Mouse (Mus musculus) heart, embryonic 16.5 days (tissue): ENCODE measurements around the gene Syt9. TPM values are rescaled to one million over a fixed set of nuclear protein-coding genes. Genes with fewer than 3 reads are reported as not detected.
"Not testable (repeated sequence)": the region's sequence is repeated elsewhere in the genome, so short reads cannot be mapped to it uniquely, and the experiment has no call there.

Experiments used
- ATAC-seq: fragments of 200-750 bp; cut with Nextera tagmentation; replicated peaks from 2 replicates; pipeline ENCODE4 v1.8.0; 2017; ENCODE audit warnings: moderate number of reproducible peaks; ENCODE audit not compliant: insufficient read depth, low FRiP score; ENCODE audit errors: extremely low read depth
- H3K27ac ChIP-seq: fragments of 300-500 bp; sonication (generic); 2 replicates; pipeline ENCODE4 v1.5.1; 2014; ENCODE audit warnings: mild to moderate bottlenecking, low read length, control low read depth, moderate library complexity
- H3K27me3 ChIP-seq: fragments of 300-500 bp; sonication (generic); 2 replicates; pipeline ENCODE4 v1.6.1; 2014; ENCODE audit warnings: low read length, mixed read lengths; ENCODE audit not compliant: control insufficient read depth, insufficient read depth
- H3K36me3 ChIP-seq: fragments of 300-500 bp; sonication (generic); 2 replicates; pipeline ENCODE4 v1.6.1; 2014; ENCODE audit not compliant: control insufficient read depth, insufficient read depth
- H3K4me1 ChIP-seq: fragments of 300-500 bp; sonication (generic); 2 replicates; pipeline ENCODE4 v1.6.1; 2014; ENCODE audit warnings: low read length, mixed read lengths; ENCODE audit not compliant: control insufficient read depth, insufficient read depth
- H3K4me2 ChIP-seq: fragments of 300-500 bp; sonication (generic); 2 replicates; pipeline ENCODE4 v1.6.1; 2014; ENCODE audit warnings: low read depth, mild to moderate bottlenecking, control low read depth, low read length
- H3K4me3 ChIP-seq: fragments of 300-500 bp; sonication (generic); 2 replicates; pipeline ENCODE4 v1.5.1; 2014; ENCODE audit warnings: mild to moderate bottlenecking, control low read depth, low read length
- H3K9ac ChIP-seq: fragments of 300-500 bp; sonication (generic); 2 replicates; pipeline ENCODE4 v1.6.1; 2014; ENCODE audit warnings: low read length, control low read depth
- H3K9me3 ChIP-seq: fragments of 300-500 bp; sonication (generic); replicated peaks from 2 replicates; pipeline ENCODE4 v1.6.1; 2016; ENCODE audit warnings: low read length; ENCODE audit not compliant: control insufficient read depth
- WGBS: fragments of 180-500 bp; shearing (Covaris S2); extraction: QIAGEN DNeasy Blood & Tissue Kit; methylation state at CpG from one replicate; pipeline ENCODE4 v1.1.7; 2014; 5-methylcytosine and 5-hydroxymethylcytosine counted together
- polyA plus RNA-seq: library from polyadenylated mRNA; unstranded; fragments of >200 nt; fragmentation: Nextera tagmentation; extraction: Ambion mirVana; gene quantifications from 2 replicates; pipeline ENCODE4 v1.2.1, GENCODE M21; 2015

Syt9 gene
- polyA plus RNA-seq, 1 experiment from 2014 or later = 0.33 TPM

DNA sequence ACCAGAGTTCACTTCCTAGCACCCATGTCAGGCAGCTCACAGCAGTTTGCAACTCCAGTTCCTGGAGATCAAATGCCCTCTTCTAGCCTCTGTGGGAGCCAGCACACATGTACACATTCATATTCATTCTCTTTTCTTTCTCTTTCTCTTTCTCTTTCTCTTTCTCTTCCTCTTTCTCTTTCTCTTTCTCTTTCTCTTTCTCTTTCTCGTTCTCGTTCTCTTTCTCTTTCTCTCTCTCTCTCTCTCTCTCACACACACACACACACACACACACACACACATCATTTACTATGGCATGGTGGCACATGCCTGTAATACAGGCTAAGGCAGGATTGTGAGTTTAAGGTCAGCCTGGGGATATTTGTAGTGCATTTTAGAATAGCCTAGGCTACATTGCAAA lies 115.2 kb downstream of the Syt9 start:
- H3K27me3 ChIP-seq, H3K4me2 ChIP-seq, H3K9me3 ChIP-seq, H3K36me3 ChIP-seq, H3K27ac ChIP-seq, H3K4me1 ChIP-seq, H3K4me3 ChIP-seq, H3K9ac ChIP-seq, ATAC-seq: not testable (repeated sequence)
- 73% methylated on average over 2 of the region's 2 CpGs for WGBS

DNA sequence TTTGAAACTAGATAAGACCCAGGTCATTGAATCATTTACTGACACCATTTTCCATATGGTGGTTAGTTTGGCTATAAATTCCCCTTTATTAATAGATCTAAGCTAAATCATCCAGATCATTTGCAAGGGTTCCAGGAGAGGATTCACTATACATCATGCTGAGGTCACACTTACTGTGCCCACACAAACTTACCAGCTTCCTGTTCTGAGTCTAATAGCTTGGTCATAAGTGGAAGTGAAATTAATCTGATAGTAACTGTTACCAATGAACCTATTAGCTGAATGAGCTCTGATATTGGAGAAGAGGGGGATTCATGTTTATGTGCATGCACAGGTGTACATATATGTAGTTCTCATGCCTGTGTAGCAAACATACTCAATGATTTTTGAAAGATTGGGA lies 124.9 kb downstream of the Syt9 start:
- H3K27me3 ChIP-seq = no peaks in the 10 kb centered on the region
- ATAC-seq = no peak
- H3K36me3 ChIP-seq = no peaks in the 10 kb centered on the region
- H3K4me2 ChIP-seq = no peak overlapping the region
- H3K9ac ChIP-seq = no peak overlapping the region
- H3K9me3 ChIP-seq = no peaks in the 10 kb centered on the region
- H3K27ac ChIP-seq = no peak overlapping the region
- no peaks in the 10 kb centered on the region for H3K4me1 ChIP-seq
- H3K4me3 ChIP-seq = no peak overlapping the region

DNA sequence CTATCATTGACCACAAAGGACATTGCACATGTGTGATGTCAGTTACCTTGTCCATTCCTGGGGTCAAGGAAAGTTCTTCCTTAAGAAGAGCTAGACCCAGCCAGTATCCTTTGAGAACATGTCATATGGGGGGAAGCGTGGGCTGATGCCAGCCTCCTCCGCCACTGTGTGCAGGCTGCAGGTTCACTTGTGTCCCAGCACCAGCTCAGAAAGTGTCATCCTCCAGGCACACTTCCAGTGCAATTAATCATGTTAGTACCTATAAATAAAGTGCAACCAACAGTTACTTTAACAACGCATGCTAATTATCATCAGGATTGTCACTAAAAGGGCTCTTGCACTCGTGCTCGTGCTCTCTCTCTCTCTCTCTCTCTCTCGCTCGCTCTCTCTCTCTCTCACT lies 126.4 kb downstream of the Syt9 start:
- no peak overlapping the region for H3K27ac ChIP-seq

DNA sequence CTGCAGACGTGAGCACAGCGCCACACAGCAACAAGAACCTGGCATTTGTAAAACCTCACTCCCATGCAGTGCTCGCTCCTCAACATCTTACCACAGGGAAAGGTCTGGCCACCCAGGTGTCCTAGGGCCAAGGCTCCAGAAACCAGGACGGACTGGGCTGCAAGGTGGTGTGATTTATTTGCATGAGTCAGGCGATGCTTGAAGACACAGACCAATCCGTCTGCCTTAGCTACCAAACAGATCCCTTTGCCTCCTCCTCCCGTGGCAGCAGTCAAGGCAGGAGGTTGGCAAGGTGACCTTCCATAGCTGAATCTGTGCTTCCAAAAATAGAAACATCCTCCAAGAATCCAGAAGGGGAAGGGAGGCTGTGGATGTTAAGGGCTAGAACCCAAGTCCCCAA lies 130.1 kb downstream of the Syt9 start:
- Histone ChIP-seq H3K4me2 (no peak overlapping the region), H3K4me3 (no peak overlapping the region), H3K27me3 (no peaks in the 10 kb centered on the region), H3K9ac (no peak overlapping the region), H3K9me3 (no peaks in the 10 kb centered on the region), H3K27ac (no peak overlapping the region), H3K4me1 (no peaks in the 10 kb centered on the region), H3K36me3 (no peaks in the 10 kb centered on the region)
- ATAC-seq = no peak
- WGBS = 63% methylated on average over 7 of the region's 7 CpGs

More for the DNA sequence above, 126.4 kb downstream of the Syt9 start:
- Histone ChIP-seq H3K4me1 (no peaks in the 10 kb centered on the region), H3K9me3 (no peaks in the 10 kb centered on the region), H3K9ac (no peak overlapping the region), H3K27me3 (no peaks in the 10 kb centered on the region), H3K4me2 (no peak overlapping the region), H3K4me3 (no peak overlapping the region), H3K36me3 (no peaks in the 10 kb centered on the region)
- ATAC-seq = no peak
- WGBS = 77% methylated on average over 7 of the region's 7 CpGs

DNA sequence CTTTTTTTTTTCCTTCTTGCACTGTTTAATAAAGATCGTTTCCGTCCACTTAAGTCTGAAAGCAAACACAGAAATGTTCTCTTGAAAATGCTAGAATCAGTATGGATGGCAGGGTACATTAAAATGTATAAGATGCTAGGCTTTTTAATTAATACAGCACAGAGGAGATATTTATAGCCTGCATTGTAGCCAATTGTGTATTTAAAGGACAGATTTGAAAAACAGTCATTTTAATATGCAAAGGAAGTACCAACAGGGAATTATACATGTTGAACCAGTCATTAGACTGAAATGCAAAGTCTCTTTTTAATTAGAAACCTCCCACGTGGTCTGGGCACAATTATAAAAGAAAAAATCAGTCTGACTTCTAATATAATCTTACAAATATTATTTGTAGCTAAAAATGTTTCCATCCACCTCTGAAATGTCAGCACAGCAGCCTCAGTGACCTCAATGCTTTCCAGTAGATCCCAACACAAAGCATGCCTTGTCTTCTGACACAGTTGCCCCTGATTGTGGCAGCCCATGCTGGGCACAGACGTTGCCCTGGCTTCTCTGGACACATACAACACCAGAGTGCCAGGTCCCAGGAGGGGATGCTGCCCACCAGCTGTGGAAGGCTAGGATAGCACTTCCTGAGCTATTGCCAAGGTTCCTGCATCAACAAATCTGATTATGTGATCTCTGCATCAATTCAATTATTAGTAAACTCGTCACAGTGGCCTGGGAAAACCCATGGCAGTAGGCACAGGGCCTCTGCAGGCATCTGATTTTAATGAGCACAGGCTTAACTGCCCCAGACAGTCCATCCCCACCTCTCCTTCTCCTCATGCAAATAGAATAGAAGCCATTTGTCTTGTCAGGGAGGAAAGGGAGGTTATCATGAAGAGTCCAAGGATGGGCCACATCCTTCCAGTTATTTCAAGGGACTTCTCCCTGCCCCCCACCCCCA lies 134.5 kb downstream of the Syt9 start:
- Histone ChIP-seq H3K27ac (no peak overlapping the region), H3K36me3 (no peaks in the 10 kb centered on the region), H3K4me1 (no peaks in the 10 kb centered on the region), H3K4me3 (no peak overlapping the region), H3K27me3 (no peaks in the 10 kb centered on the region), H3K4me2 (no peak overlapping the region), H3K9me3 (no peaks in the 10 kb centered on the region), H3K9ac (no peak overlapping the region)
- ATAC-seq = no peak
- WGBS = 52% methylated on average over 5 of the region's 5 CpGs

DNA sequence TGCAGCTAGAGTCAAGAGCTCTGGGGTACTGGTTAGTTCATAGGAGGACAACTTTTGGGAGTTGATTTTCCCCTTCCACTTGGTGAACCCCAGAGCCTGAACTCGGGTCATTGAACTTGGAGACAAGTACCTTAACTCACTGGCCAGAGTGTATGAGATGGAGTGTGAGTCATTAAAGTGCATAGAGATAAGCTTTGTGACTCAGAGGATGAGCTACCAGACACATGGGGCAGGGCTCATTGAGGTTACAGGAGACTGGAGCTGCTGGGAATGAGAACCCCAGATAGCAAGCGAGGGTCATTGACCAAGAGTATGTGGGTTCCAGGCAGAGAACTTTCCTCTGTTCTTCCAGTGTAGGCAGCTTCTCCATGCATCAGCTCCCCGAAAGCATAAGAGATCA lies 137.4 kb downstream of the Syt9 start:
- H3K9ac ChIP-seq = no peak overlapping the region
- no peaks in the 10 kb centered on the region for H3K27me3 ChIP-seq
- no peak overlapping the region for H3K4me2 ChIP-seq
- H3K4me1 ChIP-seq = no peaks in the 10 kb centered on the region
- WGBS = 62% methylated on average over 3 of the region's 3 CpGs
- H3K9me3 ChIP-seq = no peaks in the 10 kb centered on the region
- ATAC-seq = no peak
- H3K27ac ChIP-seq = no peak overlapping the region
- no peak overlapping the region for H3K4me3 ChIP-seq
- H3K36me3 ChIP-seq = no peaks in the 10 kb centered on the region

DNA sequence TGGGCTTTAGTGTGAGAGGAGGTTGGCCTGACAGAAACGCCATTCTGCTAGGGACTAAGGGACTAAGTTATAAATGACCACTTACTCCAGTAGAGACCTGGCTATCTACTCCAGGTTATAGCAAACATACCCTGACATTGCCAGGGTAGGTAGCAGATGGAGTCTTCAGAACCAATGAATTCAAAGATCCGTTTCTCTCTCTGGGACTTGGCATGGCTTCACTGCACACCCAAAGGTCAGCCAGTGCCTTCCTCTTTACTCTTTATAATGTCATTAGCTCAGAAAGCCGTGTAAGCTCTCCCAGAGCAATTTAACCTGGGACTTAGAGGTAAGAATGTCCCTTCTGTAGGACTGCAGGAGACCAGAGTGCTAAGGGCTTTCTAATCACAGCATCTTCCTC lies 139.2 kb downstream of the Syt9 start:
- WGBS = 60% methylated on average over 3 of the region's 3 CpGs
- ATAC-seq = no peak

DNA sequence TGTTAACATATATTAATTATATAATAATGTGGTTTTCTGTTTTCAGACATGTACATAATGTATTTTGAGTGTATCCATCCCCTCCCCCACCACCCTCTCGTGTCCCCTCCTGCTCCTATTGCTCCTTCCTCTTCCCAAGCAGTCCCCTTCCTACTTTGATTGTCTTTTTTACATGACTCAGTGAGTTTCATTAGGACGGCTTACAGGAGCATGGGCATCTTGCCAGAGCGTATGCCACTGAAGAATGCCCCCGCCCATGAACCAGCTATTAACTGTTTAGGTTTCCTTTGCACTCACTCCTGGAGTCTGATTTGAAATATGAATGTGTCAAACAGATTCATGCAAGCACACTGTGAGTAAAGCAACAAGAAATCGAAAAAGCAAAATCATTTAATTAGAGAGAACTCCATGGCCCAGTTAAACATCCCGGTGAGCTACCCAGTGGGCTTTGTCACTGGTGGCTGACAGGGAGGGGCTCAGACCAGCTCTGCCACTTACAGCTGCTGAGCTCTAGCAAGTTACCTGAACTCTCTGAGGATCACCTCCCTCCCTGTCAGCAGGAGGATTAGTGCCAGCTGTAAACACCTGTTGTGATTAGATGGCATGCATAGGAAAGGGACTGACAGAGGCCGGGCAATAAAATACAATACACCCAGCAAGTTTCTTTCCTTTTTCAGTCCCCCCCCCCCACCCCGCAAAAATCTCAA lies 146.3 kb downstream of the Syt9 start:
- no peak overlapping the region for H3K27ac ChIP-seq
- H3K4me3 ChIP-seq = no peak overlapping the region
- H3K9me3 ChIP-seq = no peaks in the 10 kb centered on the region
- H3K4me2 ChIP-seq = no peak overlapping the region
- no peaks in the 10 kb centered on the region for H3K36me3 ChIP-seq
- no peaks in the 10 kb centered on the region for H3K27me3 ChIP-seq
- no peak overlapping the region for H3K9ac ChIP-seq
- peaks cover 5% of the 10 kb centered on the region; the same call in 1 of the 2 replicates for H3K4me1 ChIP-seq
- WGBS = 46% methylated on average over 8 of the region's 8 CpGs
- ATAC-seq = no peak

More for the DNA sequence above, 139.2 kb downstream of the Syt9 start:
- H3K4me2 ChIP-seq = no peak overlapping the region
- no peaks in the 10 kb centered on the region for H3K4me1 ChIP-seq
- H3K9me3 ChIP-seq = no peaks in the 10 kb centered on the region
- no peaks in the 10 kb centered on the region for H3K36me3 ChIP-seq
- no peak overlapping the region for H3K27ac ChIP-seq
- no peaks in the 10 kb centered on the region for H3K27me3 ChIP-seq
- H3K9ac ChIP-seq = no peak overlapping the region
- H3K4me3 ChIP-seq = no peak overlapping the region
